Mouse (Mus musculus) heart, postnatal 0 days (tissue): ENCODE results near the gene Sppl2a. TPM values are rescaled to one million over a fixed set of nuclear protein-coding genes. Genes with fewer than 3 reads are reported as not detected.
"Not testable (repeated sequence)": the region's sequence is repeated elsewhere in the genome, so short reads cannot be mapped to it uniquely, and the experiment has no call there.

Experiments
- ATAC-seq: fragments of 200-750 bp; cut with Nextera tagmentation; 2 replicates; pipeline ENCODE4 v1.8.0; 2017; ENCODE audit warnings: low read depth, moderate number of reproducible peaks, moderate library complexity; ENCODE audit not compliant: insufficient read depth
- DNase-seq: peaks from one replicate; pipeline ENCODE4 v3.0.0-alpha.2; 2016; ENCODE audit warnings: low spot score
- H3K27ac ChIP-seq: fragments of 300-500 bp; sonication (generic); 2 replicates; pipeline ENCODE4 v1.5.1; 2014; ENCODE audit warnings: low read depth, mild to moderate bottlenecking
- H3K27me3 ChIP-seq: fragments of 300-500 bp; sonication (generic); 2 replicates; pipeline ENCODE4 v1.6.1; 2014; ENCODE audit warnings: low read length, mixed read lengths; ENCODE audit not compliant: control insufficient read depth, insufficient read depth
- H3K36me3 ChIP-seq: fragments of 300-500 bp; sonication (generic); replicated peaks from 2 replicates; pipeline ENCODE4 v1.6.1; 2014; ENCODE audit warnings: low read length, mixed read lengths; ENCODE audit not compliant: control insufficient read depth, insufficient read depth
- H3K4me1 ChIP-seq: fragments of 300-500 bp; sonication (generic); 2 replicates; pipeline ENCODE4 v1.6.1; 2014; ENCODE audit warnings: antibody characterized with exemption; ENCODE audit not compliant: control insufficient read depth, insufficient read depth
- H3K4me2 ChIP-seq: fragments of 300-500 bp; sonication (generic); 2 replicates; pipeline ENCODE4 v1.6.1; 2014; ENCODE audit warnings: low read depth, mild to moderate bottlenecking, low read length, moderate library complexity
- H3K4me3 ChIP-seq: fragments of 300-500 bp; sonication (generic); 2 replicates; pipeline ENCODE4 v1.5.1; 2014; ENCODE audit warnings: low read depth, low read length
- H3K9ac ChIP-seq: fragments of 300-500 bp; sonication (generic); replicated peaks from 2 replicates; pipeline ENCODE4 v1.6.1; 2014; ENCODE audit warnings: low read depth, low read length, mixed read lengths
- H3K9me3 ChIP-seq: fragments of 300-500 bp; sonication (generic); replicated peaks from 2 replicates; pipeline ENCODE4 v1.6.1; 2016; ENCODE audit warnings: low read length; ENCODE audit not compliant: control insufficient read depth
- CTCF ChIP-seq: IDR thresholded peaks from 2 replicates; pipeline ENCODE4 v1.5.1; 2016; ENCODE audit warnings: antibody characterized with exemption, control low read depth, low read depth
- EP300 ChIP-seq: IDR thresholded peaks from 2 replicates; pipeline ENCODE4 v1.6.1; 2016; ENCODE audit warnings: antibody characterized with exemption, low read depth
- WGBS: fragments of 180-500 bp; shearing (Covaris S2); extraction: QIAGEN DNeasy Blood & Tissue Kit; methylation state at CpG from one replicate; pipeline ENCODE4 v1.1.7; 2014; 5-methylcytosine and 5-hydroxymethylcytosine counted together
- polyA plus RNA-seq: library from polyadenylated mRNA; unstranded; fragments of >200 nt; fragmentation: Nextera tagmentation; extraction: Ambion mirVana; gene quantifications from 2 replicates; pipeline ENCODE4 v1.2.1, GENCODE M21; 2015
- total RNA-seq: library from RNA; depleted of rRNA; stranded (reverse); fragments of >200 nt; gene quantifications from 2 replicates; pipeline ENCODE4 v1.2.3, GENCODE M21; 2014; ENCODE audit warnings: low replicate concordance

The Sppl2a gene
- total and polyA plus RNA-seq, 2 experiments from 2014 or later = 28.7 to 32.6 TPM

DNA sequence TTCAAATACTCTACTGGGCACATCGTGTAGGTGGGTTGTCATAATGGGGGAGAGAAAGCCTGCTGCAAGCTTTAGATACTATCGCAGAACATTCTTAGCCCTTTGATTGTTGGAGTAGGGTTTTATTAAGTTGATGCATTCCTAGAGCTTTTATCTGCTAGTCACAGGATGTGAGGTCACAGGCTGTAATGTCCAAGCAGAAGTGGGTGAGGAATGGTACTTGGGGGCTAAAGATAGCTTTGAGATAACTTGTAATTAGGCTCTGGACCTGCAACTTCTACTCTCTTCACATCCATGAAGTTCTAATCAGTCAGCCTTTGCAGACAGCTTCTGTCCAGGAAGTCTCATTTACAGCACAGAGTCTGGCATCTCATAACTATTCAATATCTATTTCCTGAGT lies 47.2 kb downstream of the Sppl2a start:
- H3K4me1 ChIP-seq = peaks cover 17% of the 10 kb centered on the region
- H3K4me2 ChIP-seq = no peak overlapping the region
- 7% methylated on average over 2 of the region's 2 CpGs for WGBS
- H3K27me3 ChIP-seq = no peaks in the 10 kb centered on the region
- peak; percentile 70; the same call in 1 of the 2 replicates for ATAC-seq
- DNase-seq = peak; percentile 53
- no peaks in the 10 kb centered on the region for H3K9me3 ChIP-seq
- peak; percentile 76 for TF ChIP-seq EP300
- no peak for TF ChIP-seq CTCF
- no peak overlapping the region for H3K4me3 ChIP-seq
- H3K27ac ChIP-seq = peak overlapping the region; percentile 52
- H3K9ac ChIP-seq = no peak overlapping the region
- no peaks in the 10 kb centered on the region for H3K36me3 ChIP-seq

- DNase-seq, H3K4me3 ChIP-seq, H3K36me3 ChIP-seq, H3K27me3 ChIP-seq, H3K9me3 ChIP-seq, H3K4me2 ChIP-seq, ATAC-seq, H3K27ac ChIP-seq, H3K9ac ChIP-seq: not testable (repeated sequence)
- peaks cover 17% of the 10 kb centered on the region for H3K4me1 ChIP-seq
- 26% methylated on average over 2 of the region's 2 CpGs for WGBS
Observed at GRCm38 (mm10) chr2:126882711-126883110, 50.3 kb downstream of the Sppl2a start.

- peaks cover 26% of the 10 kb centered on the region for H3K4me1 ChIP-seq
Observed at GRCm38 (mm10) chr2:126877991-126878390, 55.0 kb downstream of the Sppl2a start.

DNA sequence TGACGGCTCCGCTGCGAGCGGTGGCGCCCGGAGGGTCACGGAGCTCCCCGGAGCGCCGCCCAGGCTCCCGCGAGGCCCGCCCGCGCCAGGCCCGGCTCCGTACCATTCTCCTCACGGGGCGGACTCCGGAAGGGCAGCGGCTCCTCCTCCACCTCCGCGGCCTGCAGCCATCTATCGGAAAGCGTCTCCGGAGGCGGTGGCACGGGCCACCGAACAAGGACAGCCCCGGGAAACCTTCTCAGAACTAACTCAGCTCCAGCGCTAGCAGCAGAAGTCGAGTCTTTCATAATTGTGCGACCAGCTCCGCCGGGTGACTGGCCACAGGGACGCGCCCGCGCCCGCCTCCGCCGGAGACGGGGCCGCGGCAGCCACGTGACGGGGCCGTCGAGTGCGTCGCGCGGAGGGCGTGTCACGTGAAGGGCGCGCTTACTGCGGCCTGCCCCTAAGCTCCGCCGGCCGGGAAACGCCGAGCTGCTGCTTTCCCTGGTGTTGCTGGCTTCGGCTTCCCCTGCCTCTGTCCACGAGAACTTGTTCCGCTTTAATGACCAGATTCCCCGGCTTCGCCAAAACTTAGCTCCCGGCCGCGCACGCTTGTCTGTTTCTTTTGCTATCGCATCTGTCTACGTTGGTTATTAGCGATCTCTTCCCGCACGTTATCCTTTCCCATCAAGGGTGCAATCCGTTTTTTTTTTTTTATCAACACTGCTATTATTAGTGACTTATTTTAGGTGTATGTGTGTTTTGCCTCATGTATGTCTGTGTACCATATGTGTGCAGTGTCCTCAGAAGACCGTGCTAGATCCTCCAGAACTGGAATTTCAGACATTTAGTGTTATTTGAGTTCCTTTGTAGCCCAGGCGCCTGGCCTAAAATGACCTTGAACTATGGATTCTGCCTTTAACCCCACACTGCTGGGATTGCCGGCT lies 56.9 kb downstream of the Sppl2a start, which contains the start of gene Trpm7:
Trpm7 (minus strand) TSS at position 360 of the 926 bp plus-strand sequence.
- Histone ChIP-seq H3K9me3 (no peaks in the 10 kb centered on the region), H3K27me3 (no peaks in the 10 kb centered on the region), H3K36me3 (no peaks in the 10 kb centered on the region), H3K4me3 (peak within 1 kb of the TSS; percentile 87), H3K4me1 (peaks cover 24% of the 10 kb centered on the region), H3K4me2 (peak within 1 kb of the TSS; percentile 73), H3K27ac (peak within 1 kb of the TSS; percentile 99), H3K9ac (peak within 1 kb of the TSS; percentile 97)
- under 1% methylated on average over 73 of the region's 81 CpGs for whole genome bisulfite sequencing
- TF ChIP-seq CTCF = no peak
- TF ChIP-seq EP300 = peak; percentile 29
- DNase-seq (peak; percentile 97), ATAC-seq (peak; percentile 97)

More at GRCm38 (mm10) chr2:126877991-126878390, 55.0 kb downstream of the Sppl2a start:
- Histone ChIP-seq H3K9ac (no peak overlapping the region), H3K4me3 (no peak overlapping the region), H3K4me2 (no peak overlapping the region), H3K27me3 (no peaks in the 10 kb centered on the region), H3K27ac (no peak overlapping the region), H3K9me3 (no peaks in the 10 kb centered on the region), H3K36me3 (no peaks in the 10 kb centered on the region)
- TF ChIP-seq CTCF = no peak
- no peak for DNase-seq
- 91% methylated on average over 1 of the region's 1 CpGs for WGBS
- ATAC-seq = no peak

- peak overlapping the region; percentile 97 for H3K9ac ChIP-seq
- H3K36me3 ChIP-seq = no peaks in the 10 kb centered on the region
- peak overlapping the region; percentile 99 for H3K27ac ChIP-seq
- H3K27me3 ChIP-seq = no peaks in the 10 kb centered on the region
- peak; percentile 47; the same call in 1 of the 2 replicates for ATAC-seq
- H3K4me2 ChIP-seq = peak overlapping the region; percentile 73
- H3K4me1 ChIP-seq = peaks cover 25% of the 10 kb centered on the region
- H3K4me3 ChIP-seq = peak overlapping the region; percentile 87
- H3K9me3 ChIP-seq = no peaks in the 10 kb centered on the region
- TF ChIP-seq CTCF = no peak
- no peak; the same call in 1 of the 2 replicates for TF ChIP-seq EP300
- peak; percentile 49 for DNase-seq
- under 1% methylated on average over 18 of the region's 18 CpGs for WGBS
Observed at GRCm38 (mm10) chr2:126875516-126875835, 57.6 kb downstream of the Sppl2a start.
